Mouse (Mus musculus) mouse embryonic stem cell (cell line): ENCODE results near the gene Hint1.

Experiments used
- in situ Hi-C, 2 experiments: fragments of 300-500 bp; cut with MboI; formaldehyde crosslinking; loops; 1 replicate in 1 of 2; 3 replicates in 1 of 2; pipeline ENCODE4 v1.14.3; 2019 to 2020; ENCODE audit warnings: low sequenced_read_pairs in 2 of 2, low pct_unique_long_range_greater_than_20kb in 1 of 2, mixed read lengths in 1 of 2; ENCODE audit not compliant: unreplicated experiment in 1 of 2

Hint1 gene

DNA sequence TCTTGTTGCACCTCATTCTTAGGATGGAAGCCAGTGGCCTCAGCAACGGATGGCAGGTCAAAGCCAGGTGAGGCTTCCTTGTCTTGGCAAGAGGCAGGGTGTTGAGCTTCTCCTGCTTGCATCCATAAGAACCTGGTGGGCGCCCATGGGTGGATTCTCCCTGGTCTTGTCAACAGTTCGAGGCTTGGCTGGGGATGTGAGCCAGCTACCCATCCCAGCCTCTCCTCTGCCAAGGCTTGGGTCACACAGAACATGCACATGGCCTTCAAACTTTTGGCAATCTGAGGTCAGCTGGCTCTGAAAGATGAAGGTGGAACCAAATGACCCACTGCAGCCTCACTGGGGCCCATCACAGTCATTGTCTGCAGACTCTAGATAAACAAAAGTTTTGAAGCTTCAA, 45.0 kb downstream of the Hint1 start:
- in situ Hi-C loops: no loop called here

DNA sequence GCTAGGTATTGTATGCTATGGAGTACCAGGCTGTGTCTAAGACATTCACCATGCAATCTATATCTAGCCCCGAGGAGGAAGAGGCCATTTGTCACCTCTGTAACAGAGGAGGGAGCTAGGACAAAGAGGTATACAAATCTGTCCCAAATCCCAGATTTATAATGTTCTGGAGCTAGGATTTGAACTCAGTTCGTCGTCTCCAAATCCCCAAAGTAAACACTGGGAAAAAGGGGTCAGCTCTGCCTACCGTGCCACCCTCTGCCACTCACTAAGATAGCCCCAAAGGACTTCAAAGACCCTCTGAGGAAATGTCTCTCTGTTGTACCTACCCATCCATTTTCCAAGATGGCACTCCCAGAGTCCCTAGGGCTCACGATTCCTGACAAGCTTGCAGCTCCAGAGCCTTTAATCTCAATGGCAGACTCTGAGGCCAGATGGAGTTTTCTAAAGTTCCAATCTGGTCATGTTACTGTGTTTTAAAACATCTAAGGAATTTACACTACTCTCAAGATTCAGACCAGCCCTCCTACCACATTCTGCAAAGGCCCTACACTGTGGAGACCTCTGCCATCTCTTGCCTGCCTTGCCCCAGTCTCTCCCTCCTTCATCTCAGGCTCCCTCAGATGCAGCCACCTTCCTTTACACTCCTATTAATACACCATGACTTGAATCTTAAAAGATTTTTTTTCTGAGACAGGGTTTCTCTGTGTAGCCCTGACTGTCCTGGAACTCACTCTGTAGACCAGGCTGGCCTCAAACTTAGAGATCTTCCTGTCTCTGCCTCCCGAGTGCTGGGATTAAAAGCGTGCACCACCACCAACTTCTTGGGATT, 45.7 kb downstream of the Hint1 start:
- in situ Hi-C loops: no loop called here

- in situ Hi-C loops: no loop called here
These were observed 46.5 kb downstream of the Hint1 start for GRCm38 (mm10) chr11:54912503-54913316.

DNA sequence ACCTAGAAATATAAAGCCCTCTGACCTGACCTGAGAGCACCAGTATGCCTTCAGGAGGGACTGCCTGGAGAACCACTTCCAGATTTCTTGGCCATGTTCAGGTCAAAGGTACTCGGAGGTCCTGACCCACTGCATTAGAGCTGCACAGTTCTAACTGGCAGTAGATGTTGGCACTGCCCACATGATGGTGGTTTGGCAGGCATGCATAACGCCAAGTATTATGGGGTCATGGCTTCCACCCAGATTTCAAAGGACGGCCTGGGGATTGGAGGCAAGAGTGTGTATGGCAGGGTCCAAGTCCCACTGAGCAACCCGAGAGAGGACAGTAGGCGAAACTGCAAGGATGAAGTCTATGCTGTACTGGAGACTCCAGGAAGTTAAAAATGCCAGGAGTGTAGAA, 47.7 kb downstream of the Hint1 start:
- in situ Hi-C loops: no loop called here

- in situ Hi-C loops: no loop called here
These were observed 51.3 kb downstream of the Hint1 start for GRCm38 (mm10) chr11:54917461-54917860.

GRCm38 (mm10) chr11:54918273-54918672, 52.1 kb downstream of the Hint1 start:
- in situ Hi-C loops: no loop called here
